Mouse (Mus musculus) kidney, postnatal 36 days (tissue): ENCODE measurements around the gene Zfp282.

Experiments
- DNase-seq, 2 experiments: peaks; one replicate each; pipeline ENCODE4 v3.0.0; 2021 to 2022; ENCODE audit warnings: mixed read lengths in 2 of 2

Gene Zfp282

DNA sequence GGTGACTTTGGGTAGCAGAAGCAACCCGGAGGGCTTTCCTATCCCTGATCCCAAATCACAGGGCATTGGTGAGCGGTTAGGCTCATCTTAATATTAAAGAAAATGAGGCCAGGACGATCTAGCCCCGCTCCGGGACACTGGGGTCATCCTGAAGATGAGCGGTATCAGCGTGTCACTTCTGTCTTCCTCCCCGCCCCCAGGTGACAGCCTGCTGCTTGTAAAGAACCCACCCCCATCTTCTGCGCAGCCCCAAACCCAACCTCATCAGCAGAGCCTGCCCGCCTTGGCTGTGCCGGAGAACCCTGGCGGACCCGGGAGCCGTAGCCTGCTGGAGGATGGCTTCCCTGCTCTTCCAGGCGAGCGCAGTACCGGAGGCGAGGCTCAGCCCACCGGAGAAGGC lies 27.4 kb downstream of the Zfp282 start:
- DNase-seq, result no peak

DNA sequence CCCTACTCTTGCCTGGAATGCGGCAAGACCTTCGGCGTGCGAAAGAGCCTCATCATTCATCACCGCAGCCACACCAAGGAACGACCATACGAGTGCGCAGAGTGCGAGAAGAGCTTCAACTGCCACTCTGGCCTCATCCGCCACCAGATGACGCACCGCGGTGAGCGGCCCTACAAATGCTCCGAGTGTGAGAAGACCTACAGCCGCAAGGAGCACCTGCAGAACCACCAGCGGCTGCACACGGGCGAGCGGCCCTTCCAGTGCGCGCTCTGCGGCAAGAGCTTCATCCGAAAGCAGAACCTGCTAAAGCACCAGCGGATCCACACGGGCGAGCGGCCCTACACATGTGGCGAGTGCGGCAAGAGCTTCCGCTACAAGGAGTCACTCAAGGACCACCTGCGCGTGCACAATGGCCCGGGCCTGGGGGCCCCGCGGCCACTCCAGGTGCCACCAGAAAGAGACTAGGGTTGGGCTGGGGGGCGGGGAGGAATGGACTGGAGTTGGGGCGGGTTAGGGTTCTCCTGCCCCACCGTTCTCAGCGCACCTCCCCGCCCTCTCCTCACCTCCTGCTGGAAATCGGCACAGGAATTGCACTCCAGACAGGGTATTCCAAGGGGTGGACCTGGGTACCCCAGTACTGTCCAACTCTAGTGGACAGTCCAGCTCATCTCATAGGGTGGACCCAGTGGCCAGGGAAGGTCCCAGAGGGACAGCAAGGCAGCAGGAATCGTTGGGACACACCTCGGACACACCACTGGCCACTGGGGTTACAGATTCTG lies 28.1 kb downstream of the Zfp282 start:
- no peak for DNase-seq

DNA sequence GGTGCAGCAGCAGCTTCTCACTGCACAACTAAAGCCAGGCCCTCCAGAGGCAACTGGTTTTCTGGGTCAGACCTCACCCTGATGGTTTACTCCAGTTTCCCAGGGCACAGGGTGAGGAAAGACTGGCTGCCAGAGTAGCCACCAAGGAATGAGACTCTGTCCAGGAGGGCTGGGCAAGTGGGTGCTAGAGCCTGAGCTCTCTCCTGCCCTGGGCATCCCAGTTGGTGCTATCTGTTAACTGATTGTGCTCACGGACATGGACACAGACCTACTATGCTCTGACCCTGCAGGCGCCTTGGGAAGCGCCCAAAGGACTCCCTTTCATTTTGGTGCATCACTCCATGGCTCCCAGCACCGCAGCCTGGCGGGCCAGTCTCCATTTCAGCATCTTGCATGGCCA lies 29.3 kb downstream of the Zfp282 start:
- no peak for DNase-seq

DNA sequence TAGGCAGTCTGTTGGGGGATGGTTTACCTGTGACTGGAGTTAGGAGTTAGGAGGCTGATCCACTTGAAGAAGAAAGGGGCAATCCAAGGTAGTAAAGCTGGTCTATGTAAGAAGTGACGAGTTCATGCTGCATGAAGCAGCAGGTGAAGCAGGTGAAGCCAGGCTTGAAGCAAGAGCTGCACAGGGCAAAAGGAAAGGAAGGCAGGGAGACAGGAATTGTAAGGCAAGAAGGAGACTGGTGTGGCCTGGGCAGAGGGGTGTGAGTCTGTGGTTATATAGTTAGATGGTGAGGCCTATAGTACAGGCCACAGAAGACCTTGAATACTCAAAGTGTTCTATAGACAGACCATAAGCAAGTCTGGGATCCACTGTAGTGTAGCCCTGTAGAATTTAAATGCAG lies 32.0 kb downstream of the Zfp282 start:
- DNase-seq, result no peak

DNA sequence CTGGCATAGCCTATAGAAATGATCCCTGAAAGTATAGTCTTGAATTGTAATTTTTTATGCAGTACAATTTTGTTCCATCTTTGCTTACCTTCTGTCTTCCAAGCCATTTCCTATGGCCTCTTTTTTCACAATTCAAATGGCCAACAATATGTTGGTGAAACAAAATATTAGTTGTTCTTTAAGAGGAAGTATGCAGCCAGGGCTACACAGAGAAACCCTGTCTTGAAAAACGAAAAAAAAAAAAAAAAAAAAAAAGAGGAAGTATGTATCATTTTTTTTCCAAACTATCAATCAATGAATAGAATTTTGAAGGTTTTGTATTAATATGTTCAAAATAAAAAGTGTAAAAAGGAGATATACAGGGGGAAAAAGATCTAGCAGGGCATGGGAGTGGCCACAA lies 34.6 kb downstream of the Zfp282 start:
- no peak for DNase-seq

DNA sequence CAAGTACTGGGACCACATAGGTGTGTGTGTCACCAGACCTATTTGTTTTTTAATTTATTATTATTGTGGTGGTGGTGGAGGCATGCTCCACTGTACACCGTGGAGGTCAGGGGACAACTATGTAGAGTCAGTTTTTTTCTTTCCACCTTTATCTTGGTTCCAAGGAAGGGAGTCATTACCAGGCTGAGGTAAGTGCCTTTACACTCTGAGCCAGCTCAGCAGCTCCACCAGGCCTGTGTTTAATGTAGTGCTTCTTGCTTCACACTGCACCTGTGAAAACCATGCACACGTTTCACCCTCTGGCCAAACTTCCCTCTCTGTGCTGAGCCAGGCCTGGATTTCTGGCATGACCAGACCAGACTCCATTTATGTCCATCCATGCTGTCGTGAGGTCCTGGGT lies 36.0 kb downstream of the Zfp282 start:
- DNase-seq, result no peak

DNA sequence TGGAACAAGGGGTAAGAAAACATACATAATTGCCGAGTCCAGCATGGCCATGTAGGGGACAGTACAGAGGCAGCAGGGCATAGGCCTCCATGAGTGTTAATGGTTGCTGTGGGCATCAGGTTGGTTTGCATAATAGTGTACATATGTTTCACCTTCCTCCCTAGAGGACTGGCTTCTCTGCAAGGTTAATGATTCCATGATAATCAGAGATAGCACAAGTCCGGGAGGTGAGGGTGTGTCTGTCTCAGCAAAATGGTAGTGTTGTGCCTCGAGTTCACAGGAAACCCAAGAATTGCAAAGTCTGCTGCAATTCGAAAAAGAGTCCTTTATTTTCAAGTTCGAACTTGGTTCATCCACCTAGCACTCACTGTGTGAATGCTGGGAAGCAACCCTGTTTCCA lies 40.0 kb downstream of the Zfp282 start:
- no peak for DNase-seq

DNA sequence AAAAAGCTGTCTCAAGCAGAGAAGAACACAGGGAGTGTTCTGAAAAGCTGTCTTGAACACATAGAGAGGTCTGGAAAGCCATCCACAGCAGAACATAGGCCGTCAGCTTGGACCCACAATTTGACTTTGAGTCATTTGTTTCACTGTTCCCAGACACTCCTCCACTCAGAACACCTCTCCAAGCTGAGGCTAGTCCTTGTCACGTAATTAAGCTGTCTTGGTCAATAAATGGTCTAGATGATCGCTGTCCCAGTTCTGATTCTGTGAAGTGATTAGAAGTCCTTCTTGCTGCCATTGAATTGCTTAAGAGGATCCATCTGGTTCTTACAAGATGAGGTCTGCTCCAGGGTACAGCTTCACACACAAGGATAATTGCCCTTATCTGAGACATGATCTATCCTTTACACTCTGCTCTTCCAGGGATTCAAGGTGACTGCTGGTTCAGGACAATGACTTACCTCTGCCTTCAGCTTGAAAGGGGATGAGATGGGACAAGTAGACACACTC lies 41.8 kb downstream of the Zfp282 start:
- DNase-seq, result no peak

DNA sequence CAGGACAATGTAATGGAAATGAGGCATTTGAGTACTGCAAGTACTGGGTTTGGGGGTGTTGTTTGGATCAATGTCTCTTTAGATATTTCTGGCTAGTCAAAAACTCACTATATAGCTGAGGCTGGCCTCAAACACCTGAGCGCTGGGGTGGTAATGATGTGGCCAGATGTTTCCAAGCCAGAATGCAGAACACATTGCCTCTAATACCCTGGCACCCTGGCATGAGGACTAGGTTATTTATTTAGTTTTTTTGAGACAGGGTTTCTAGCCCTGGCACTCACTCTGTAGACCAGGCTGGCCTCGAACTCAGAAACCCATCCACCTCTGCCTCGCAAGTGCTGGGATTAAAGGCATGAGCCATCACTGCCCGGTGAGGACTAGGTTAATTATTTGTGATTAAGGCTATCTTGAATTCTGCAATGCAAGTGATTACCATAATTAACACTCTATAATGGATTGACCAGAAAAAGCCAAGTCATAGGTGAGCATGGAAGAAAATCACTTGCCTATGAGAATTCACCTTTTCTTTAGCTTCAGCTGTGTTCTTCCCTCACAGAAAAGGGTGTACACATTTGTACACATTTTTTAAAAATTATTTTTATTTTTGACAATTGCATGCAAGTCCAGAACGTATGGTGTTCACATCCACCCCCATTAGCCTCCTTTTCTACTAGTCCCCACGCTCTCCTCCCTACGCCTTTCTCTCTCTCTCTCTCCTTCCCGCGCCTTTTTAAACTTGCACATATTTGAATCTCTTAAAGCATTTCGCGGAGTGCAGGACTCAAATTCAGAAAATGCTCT lies 42.8 kb downstream of the Zfp282 start:
- DNase-seq, result no peak

DNA sequence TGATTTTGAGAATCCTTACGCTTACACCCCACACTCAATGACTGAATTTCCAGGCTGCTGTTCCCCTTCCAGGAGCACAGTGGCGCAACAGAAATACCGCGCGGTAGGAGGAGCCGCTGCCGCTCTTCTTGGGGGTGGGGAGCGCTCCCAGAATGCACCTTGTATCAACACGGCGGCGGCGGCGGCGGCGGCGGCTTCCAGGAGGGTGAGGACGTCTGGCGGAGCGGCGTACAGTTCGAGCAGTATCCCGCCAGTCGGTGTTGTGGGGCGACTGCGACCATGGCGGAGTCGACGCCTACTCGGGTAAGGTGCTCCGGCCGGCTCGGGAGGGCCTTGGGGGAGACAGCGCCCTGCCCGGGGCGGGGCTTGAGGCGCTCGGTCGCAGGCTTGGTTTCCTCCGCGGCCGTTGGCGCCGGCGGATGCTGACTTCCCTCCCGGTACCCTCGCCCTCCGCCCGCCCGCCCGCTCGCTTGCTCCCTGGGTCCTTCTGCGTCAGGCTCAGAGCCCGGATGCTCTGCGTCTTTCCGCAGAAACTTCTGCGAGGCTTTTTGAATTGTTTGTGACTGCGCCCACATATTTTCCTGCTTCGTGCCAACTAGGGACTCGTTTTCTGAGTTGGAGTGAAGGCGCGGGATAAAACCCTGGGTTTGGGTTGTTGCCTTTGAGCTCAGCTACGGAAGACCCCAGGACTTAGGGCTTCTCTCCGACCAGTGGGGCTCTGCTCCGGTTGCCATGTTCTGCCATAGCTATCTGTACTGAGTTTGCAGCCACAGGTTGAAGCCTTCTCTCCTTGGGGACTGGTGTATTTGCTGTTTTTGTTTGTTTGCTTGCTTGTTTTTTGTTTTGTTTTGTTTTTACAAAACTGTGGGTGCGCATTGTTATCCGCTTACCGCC lies 43.7 kb downstream of the Zfp282 start, which contains the start of gene Zfp212:
Gene Zfp212 (plus strand): TSS at position 30 of the 894 bp plus-strand sequence.
- peak; percentile 92 to 93 for DNase-seq

DNA sequence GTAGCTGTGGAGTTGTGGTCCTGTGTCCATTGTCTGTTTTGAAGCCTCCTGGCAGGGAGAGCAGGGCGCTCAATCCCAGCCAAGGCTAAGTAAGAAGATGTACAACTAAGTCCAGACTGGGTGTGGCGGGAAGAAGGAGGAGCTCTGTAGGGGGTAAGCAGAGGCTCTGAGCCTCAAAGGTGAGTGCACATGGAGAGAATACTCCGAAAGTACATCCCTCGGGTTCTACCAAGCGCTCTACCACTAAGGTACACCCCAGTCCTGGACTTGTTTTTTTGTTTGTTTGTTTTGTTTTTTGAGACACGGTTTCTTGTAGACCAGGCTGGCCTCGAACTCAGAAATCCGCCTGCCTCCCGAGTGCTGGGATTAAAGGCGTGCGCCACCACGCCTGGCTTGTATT lies 65.5 kb downstream of the Zfp282 start:
- DNase-seq, result no peak

DNA sequence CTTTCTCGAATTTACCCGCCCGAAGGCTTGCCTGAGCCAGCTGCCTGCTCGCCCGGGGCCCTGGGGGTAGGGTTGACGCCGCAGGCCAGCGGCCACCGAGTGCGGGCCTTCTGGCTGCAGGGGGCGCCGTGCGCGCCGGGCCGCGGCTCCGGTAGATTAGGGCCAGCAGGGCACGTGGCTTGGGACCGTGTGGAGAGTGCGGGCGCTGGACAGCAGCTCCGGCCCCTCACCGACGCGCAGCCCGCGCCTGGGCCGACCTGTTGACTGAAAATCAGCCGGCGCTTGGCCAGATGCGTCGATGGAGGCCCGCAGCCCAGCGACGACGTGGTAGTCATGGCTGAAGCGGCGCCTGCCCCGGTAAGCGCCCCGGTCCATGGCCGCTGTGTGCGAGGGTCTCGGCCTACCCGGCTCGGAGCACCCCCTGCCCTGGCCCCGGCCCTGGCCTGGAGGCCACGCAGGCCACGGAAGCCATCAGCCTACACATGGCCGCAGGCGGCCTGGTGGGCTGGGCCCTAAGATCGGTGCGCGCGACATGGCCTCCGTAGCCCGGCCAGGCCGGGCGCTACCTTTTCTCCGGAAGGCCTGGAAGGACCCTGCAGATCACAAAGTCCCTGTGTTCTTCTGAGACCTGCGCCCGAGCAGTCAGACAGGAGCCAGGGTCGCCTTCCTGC lies 66.2 kb downstream of the Zfp282 start:
- DNase-seq, result peak; percentile 74 to 85

DNA sequence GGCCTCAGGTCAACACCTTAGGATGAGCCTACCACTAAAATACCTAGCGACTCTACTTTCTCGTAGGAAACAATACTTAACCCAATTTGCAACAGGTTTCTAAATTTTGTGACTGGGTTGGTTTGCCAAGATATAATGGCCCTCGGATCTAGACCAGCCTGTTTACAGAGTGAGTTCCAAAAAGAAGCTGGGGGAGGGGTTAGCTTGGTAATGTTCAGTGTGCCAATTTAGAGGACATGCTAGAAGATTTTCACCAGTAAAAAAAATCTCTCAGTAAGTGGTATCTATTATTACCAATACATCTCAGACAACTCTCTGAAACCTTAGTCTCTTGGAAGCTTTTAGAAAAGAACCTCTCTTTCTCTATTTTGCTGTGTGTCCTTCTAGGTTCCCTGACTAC lies 66.7 kb downstream of the Zfp282 start:
- no peak for DNase-seq

DNA sequence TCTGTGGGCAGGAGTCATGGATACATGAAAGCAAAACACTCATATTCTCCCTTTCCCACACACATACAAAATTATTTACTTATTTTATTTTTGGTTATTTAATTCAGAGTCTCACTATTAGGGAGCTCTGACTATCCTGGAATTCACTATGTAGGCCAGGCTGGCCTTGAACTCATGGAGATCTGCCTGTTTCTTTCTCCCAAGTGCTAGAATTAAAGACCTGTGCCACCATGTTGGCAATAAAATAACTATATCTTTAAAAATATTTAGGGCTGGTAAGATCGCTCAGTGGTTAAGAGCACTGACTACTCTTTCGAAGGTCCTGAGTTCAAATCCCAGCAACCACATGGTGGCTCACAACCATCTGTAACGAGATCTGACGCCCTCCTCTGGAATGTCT lies 70.4 kb downstream of the Zfp282 start:
- DNase-seq, result no peak

DNA sequence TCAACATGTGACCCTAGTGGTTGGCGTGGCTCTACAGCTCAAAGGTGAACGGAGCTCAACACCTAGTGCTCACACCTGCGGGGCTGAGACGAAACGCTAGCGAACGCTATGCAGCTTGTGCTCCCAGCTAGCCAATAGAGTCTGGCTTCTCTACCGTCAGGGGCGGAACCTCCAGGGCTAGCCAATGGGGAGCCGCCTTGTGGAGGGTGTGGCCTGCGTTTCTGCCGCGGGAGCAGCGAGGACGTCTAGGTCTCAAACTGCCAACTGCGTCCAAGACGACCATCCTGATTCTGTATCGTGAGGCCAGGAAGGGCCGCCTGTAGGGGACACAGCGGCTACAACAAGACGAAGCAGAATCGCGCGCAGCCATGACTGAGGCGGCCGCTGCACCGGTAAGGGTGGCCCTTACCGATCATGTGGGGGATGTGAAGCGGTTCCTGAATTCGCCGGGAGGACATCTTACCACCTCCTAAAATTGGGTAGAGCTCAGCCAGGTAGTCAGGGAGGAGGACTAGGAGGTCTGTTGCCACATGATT lies 76.3 kb downstream of the Zfp282 start, which contains the start of gene Zfp956:
Gene Zfp956 (plus strand): TSS at position 200 of the 536 bp plus-strand sequence.
- DNase-seq, result peak; percentile 96

DNA sequence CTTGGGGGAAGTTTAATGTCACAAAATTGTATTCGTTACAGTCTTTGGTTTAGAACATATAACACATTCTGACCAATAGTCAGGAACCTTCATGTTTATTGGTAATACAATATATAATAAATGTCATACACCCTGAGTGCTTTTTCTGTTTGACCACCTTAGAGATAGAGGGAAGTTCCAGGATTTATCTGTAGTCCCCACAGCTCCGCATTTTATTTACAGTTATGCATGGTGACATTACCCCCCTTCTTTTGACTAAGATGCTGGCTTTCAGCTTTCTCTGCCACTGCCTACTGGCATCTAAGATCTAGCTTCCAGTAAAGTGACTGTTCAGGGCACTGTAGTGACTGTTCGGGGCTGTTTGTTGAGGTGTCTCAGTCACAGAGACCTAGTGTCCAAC lies 77.4 kb downstream of the Zfp282 start:
- no peak for DNase-seq

DNA sequence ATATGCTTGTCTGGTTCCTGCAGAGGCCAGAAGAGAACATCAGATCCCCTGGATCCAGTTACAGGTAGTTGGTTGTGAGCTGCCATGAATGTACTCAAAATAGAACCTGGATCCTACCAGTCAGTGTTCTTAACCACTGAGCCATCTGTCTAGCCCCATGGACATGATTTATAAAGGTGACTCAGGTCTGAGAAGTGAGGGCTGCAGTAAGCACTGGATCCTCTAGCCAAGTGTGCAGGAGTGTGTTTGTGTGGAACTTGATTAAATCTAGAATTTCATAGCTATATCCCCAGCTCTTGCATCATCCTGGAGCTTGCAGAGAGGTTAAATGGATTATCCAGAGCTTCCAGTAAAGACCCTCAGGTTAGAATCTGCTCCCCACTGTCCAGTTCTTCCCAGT lies 80.8 kb downstream of the Zfp282 start:
- no peak for DNase-seq
